Mouse (Mus musculus) G1E (cell line): ENCODE data around the gene Slc2a10. TPM values are rescaled to one million over a fixed set of nuclear protein-coding genes. Genes with fewer than 3 reads are reported as not detected.

Experiments
- ATAC-seq: 2 replicates; pipeline ENCODE4 v1.8.0; 2016; ENCODE audit warnings: mild to moderate bottlenecking; ENCODE audit not compliant: insufficient number of reproducible peaks, poor library complexity, low FRiP score, severe bottlenecking; ENCODE audit errors: extremely low read depth
- DNase-seq: peaks from one replicate; pipeline ENCODE4 v3.0.0; 2012; ENCODE audit warnings: low spot score
- H3K27me3 ChIP-seq: 2 replicates; pipeline ENCODE4 v1.6.1; 2012; ENCODE audit warnings: mild to moderate bottlenecking, low read length, inconsistent platforms; ENCODE audit not compliant: insufficient read depth
- H3K36me3 ChIP-seq: replicated peaks from 2 replicates; pipeline ENCODE3; 2012; ENCODE audit warnings: mild to moderate bottlenecking, inconsistent platforms
- H3K4me1 ChIP-seq: 2 replicates; pipeline ENCODE4 v1.6.1; 2012; ENCODE audit warnings: low read depth, low read length, inconsistent platforms, mixed read lengths; ENCODE audit not compliant: insufficient read depth
- H3K4me3 ChIP-seq: 2 replicates; pipeline ENCODE4 v1.5.1; 2012; ENCODE audit warnings: low read depth, mild to moderate bottlenecking, inconsistent platforms, low read length, moderate library complexity, mixed read lengths
- H3K9me3 ChIP-seq: replicated peaks from 2 replicates; pipeline ENCODE4 v1.6.1; 2012; ENCODE audit warnings: inconsistent platforms
- CTCF ChIP-seq: IDR thresholded peaks from 2 replicates; pipeline ENCODE4 v1.5.1; 2012; ENCODE audit warnings: low read depth, low read length, inconsistent platforms, mixed read lengths
- GATA1 ChIP-seq: IDR thresholded peaks from 2 replicates; pipeline ENCODE4 v1.6.1; 2012; ENCODE audit warnings: borderline replicate concordance, low read length, inconsistent platforms, mixed read lengths
- GATA2 ChIP-seq: IDR thresholded peaks from 2 replicates; pipeline ENCODE4 v1.6.1; 2012; ENCODE audit warnings: low read depth, low read length, inconsistent platforms, borderline replicate concordance
- POLR2AphosphoS5 ChIP-seq: IDR thresholded peaks from 2 replicates; pipeline ENCODE4 v1.6.1; 2012; ENCODE audit warnings: low read depth, low read length, inconsistent platforms; ENCODE audit not compliant: insufficient replicate concordance
- TAL1 ChIP-seq: conservative IDR thresholded peaks from 2 replicates; pipeline ENCODE4 v1.6.1; 2012; ENCODE audit warnings: low read depth, low read length, inconsistent platforms, mixed read lengths
- polyA plus RNA-seq: library from polyadenylated mRNA; stranded (reverse); fragments of >175 nt; gene quantifications from 2 replicates; pipeline ENCODE4 v1.2.3, GENCODE M21; 2012
- total RNA-seq, 2 experiments: library from RNA; stranded (forward) in 1 of 2; stranded (reverse) in 1 of 2; fragments of 200-1000 nt in 1 of 2; fragments of >200 nt in 1 of 2; fragmentation: Nextera tagmentation in 1 of 2; gene quantifications; 2 replicates each; pipeline ENCODE4 v1.2.3; 2014 to 2017

Gene Slc2a10
- total and polyA plus RNA-seq, 3 experiments: 0.16 TPM; not detected in 2

DNA sequence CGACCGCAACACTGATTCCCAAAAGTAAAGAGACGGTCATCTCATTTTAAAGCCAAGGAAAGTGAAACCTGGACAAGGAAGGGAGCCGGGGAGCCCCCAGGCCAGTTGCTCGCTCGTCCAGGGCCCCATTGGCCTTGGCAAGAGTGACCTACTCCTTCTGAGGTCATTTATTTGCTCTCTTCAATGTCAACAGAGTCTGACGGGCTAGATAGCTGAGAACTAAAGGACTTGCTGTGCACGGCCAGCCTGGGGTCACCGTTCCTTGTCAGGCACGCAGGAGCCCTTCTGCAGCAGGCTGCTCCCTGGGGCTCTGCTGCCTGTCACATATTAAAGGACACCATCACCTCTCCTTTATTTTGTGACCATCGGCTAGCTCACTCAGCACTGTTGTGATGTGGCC is 31.6 kb upstream of the Slc2a10 start:
- DNase-seq (no peak), ATAC-seq (no peak)
- Histone ChIP-seq H3K4me3 (no peak overlapping the region), H3K27me3 (peaks cover 13% of the 10 kb centered on the region), H3K4me1 (no peaks in the 10 kb centered on the region), H3K9me3 (no peaks in the 10 kb centered on the region), H3K36me3 (no peaks in the 10 kb centered on the region)
- TF ChIP-seq GATA2: no peak
- no peak for TF ChIP-seq CTCF
- TF ChIP-seq POLR2AphosphoS5: no peak
- no peak for TF ChIP-seq GATA1
- no peak for TF ChIP-seq TAL1

DNA sequence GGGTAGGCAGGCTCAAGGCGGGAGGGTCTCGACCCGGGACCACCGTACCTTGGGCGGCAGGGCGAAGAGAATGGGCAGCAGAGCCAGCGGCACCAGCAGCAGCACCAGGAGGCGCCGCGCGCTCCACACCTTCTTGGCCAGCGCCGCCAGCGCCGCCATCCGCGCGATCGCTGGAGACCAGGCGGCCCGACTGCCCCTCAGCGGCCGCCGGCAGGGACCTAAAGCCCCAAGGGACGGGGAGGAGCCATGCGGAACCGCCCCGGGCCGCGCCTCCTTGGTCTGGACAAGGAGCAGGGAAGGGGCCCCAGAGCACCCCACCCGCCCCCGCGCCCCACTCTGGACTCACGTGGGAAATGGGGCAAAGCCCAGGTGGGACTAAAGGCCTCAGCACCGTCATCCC is 30.6 kb upstream of the Slc2a10 start, which contains the start of gene Slc13a3:
Gene Slc13a3, minus strand, starts transcription at position 228 of the 400 bp plus-strand sequence.
- Histone ChIP-seq H3K9me3 (no peaks in the 10 kb centered on the region), H3K4me1 (no peaks in the 10 kb centered on the region), H3K36me3 (no peaks in the 10 kb centered on the region), H3K27me3 (peaks cover 13% of the 10 kb centered on the region), H3K4me3 (no peak within 1 kb of the TSS)
- no peak for DNase-seq
- no peak for ATAC-seq
- no peak for TF ChIP-seq TAL1
- TF ChIP-seq GATA2: no peak
- TF ChIP-seq GATA1: no peak
- no peak for TF ChIP-seq CTCF
- no peak for TF ChIP-seq POLR2AphosphoS5

- H3K9me3 ChIP-seq: no peaks in the 10 kb centered on the region
- TF ChIP-seq TAL1 (no peak), POLR2AphosphoS5 (no peak), CTCF (no peak), GATA2 (no peak), GATA1 (no peak)
- H3K27me3 ChIP-seq: peaks cover 16% of the 10 kb centered on the region
- H3K36me3 ChIP-seq: no peaks in the 10 kb centered on the region
- no peak for DNase-seq
- no peaks in the 10 kb centered on the region for H3K4me1 ChIP-seq
- ATAC-seq: no peak
- no peak overlapping the region for H3K4me3 ChIP-seq
Observed at GRCm38 (mm10) chr2:165475412-165475811, 28.2 kb upstream of the Slc2a10 start.

DNA sequence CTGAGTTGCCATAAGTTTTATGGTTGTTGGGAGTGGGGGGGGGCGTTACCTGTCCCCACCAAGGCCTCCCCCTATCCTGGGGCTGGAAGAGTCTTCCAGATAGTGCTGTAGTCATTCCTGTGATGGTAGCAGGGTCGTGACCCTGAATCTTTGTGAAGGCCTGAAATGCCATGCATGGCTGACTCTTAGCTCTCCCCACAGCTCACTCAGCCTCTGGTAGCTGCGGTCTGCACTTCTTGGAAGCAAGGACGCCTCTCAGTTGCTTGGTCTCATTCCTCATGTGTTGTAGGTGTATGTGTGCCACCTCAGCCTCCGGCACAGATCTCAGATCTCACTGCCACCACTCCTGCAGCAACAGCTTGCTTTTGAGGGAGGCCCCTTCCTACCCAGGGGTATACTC is 27.7 kb upstream of the Slc2a10 start:
- ATAC-seq (no peak), DNase-seq (no peak)

GRCm38 (mm10) chr2:165482003-165482402 is 21.6 kb upstream of the Slc2a10 start:
- Histone ChIP-seq H3K4me3 (no peak overlapping the region), H3K4me1 (peaks cover 1% of the 10 kb centered on the region; the same call in 1 of the 2 replicates), H3K9me3 (no peaks in the 10 kb centered on the region), H3K36me3 (peaks cover 2% of the 10 kb centered on the region), H3K27me3 (peaks cover 19% of the 10 kb centered on the region)
- DNase-seq: no peak
- TF ChIP-seq GATA1 (no peak), TAL1 (no peak), GATA2 (no peak), CTCF (no peak), POLR2AphosphoS5 (no peak)
- no peak for ATAC-seq

More for the DNA sequence above, 27.7 kb upstream of the Slc2a10 start:
- TF ChIP-seq GATA1 (no peak), CTCF (no peak), POLR2AphosphoS5 (no peak), TAL1 (no peak), GATA2 (no peak)
- H3K36me3 ChIP-seq: no peaks in the 10 kb centered on the region
- H3K4me3 ChIP-seq: no peak overlapping the region
- no peaks in the 10 kb centered on the region for H3K9me3 ChIP-seq
- no peaks in the 10 kb centered on the region for H3K4me1 ChIP-seq
- H3K27me3 ChIP-seq: peaks cover 19% of the 10 kb centered on the region

- Histone ChIP-seq H3K4me3 (no peak overlapping the region), H3K36me3 (peaks cover 17% of the 10 kb centered on the region), H3K27me3 (peaks cover 19% of the 10 kb centered on the region), H3K4me1 (peaks cover 6% of the 10 kb centered on the region; the same call in 1 of the 2 replicates), H3K9me3 (no peaks in the 10 kb centered on the region)
- no peak for TF ChIP-seq TAL1
- no peak for TF ChIP-seq CTCF
- TF ChIP-seq GATA1: no peak
- no peak for TF ChIP-seq GATA2
- no peak for DNase-seq
- no peak for ATAC-seq
Observed at GRCm38 (mm10) chr2:165484152-165484551, 19.4 kb upstream of the Slc2a10 start.

DNA sequence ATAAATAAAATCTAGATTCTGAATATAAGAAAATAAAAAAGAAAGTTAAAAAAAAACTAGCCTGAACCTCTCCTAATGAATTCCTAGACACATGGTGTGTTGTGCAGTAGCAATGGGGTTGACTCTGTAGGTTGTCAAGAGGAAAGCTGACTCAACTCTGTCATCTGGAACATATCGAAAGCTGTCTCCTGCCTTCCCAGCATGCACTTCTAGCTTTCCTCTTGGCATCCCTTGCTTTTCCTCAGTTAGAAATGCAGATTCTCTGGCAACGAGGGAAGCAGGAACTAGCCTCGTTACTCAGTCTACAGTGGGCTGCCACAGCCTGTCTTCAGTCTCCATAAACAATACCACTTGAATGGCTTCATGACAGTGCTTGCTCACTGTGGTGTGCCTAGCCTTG is 17.8 kb upstream of the Slc2a10 start:
- DNase-seq: no peak
- Histone ChIP-seq H3K4me1 (peaks cover 9% of the 10 kb centered on the region), H3K27me3 (peaks cover 12% of the 10 kb centered on the region), H3K9me3 (no peaks in the 10 kb centered on the region), H3K4me3 (no peak overlapping the region), H3K36me3 (peaks cover 33% of the 10 kb centered on the region)
- TF ChIP-seq CTCF (no peak), GATA1 (no peak), GATA2 (no peak), TAL1 (no peak), POLR2AphosphoS5 (no peak)
- ATAC-seq: no peak
